Mouse (Mus musculus) brain, adult 2 months (tissue): ENCODE results near the gene Il17rd.

ENCODE experiments used
- DNase-seq: peaks from one replicate; pipeline ENCODE4 v3.0.0; 2011; ENCODE audit warnings: low read depth, low spot score

The Il17rd gene

DNA sequence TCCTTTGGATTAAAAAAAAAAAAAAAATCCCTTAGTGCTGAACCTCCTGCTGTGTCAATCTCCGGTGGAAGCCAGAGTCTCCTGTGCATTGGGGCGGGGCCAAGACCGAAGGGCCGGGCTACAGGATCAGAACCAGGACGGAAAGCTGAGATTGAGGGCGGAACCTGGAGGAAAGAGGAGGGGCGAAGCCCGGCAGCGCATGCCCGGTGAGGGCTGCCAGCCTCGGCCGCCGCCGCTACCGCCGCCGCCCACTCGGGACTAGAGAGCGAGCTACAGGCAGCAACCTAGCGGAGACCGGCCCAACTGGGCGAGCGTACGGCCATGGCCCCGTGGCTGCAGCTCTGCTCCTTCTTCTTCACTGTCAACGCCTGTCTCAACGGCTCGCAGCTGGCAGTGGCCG, at the start of gene Il17rd:
Gene Il17rd, plus strand, starts transcription at position 159 of the 400 bp plus-strand sequence.
- DNase-seq = peak; percentile 90

- no peak for DNase-seq
These were observed 47.1 kb upstream of the Il17rd start for GRCm38 (mm10) chr14:26991622-26992021.

GRCm38 (mm10) chr14:26993427-26993826, 45.3 kb upstream of the Il17rd start:
- no peak for DNase-seq

DNA sequence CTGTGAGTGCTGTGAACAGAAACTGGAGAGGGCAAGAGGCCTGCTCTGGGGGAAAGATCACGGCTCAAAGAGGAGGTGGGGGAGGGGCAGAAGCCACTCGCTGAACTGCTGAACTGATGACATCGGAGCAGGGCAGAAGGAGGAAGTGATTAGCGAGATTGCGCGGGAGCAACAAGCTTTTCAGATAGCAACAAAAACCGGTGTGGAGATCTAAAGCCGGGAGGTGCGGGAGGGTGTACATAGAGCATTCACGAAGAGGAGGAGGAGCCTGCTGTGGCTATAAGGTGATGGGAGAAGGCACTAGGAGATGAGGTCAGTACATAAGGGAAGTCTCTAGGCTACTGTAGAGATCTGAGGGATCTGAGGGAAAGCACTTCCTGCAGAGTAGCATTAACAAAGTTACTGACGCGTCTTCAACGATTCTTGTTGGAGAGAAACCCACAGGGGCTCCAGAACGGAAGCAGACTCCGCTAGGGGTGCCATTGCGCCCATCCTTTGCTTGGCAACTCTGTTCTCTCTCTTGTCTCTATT, 44.5 kb upstream of the Il17rd start, which contains the start of gene Hesx1:
Gene Hesx1, plus strand, starts transcription at position 206 of the 531 bp plus-strand sequence.
- peak; percentile 28 for DNase-seq

- DNase-seq = no peak
These were observed 42.5 kb upstream of the Il17rd start for GRCm38 (mm10) chr14:26996257-26996656.

GRCm38 (mm10) chr14:27000386-27000785, 38.4 kb upstream of the Il17rd start:
- no peak for DNase-seq

DNA sequence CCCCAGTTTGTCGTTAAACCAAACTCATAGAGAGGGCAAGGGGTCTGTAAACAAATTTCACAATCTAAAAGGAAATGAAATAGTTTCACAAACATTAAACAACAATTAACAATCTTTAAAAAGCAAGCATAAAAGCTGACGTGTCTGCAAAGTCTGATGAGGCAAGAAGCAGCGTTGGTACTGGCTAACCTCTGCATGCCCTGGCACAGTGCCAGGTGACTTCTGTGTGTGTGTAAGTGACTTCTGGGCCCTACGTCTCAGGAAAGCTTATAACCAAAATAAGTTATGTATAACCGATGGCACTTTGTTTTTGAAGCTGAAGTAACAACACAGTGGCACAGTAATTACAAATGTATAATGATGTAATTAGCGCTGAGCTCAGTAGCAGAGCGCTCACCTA, 33.8 kb upstream of the Il17rd start:
- no peak for DNase-seq

- no peak for DNase-seq
These were observed 32.8 kb upstream of the Il17rd start for GRCm38 (mm10) chr14:27005937-27006336.

GRCm38 (mm10) chr14:27011561-27011960, 27.2 kb upstream of the Il17rd start:
- DNase-seq = no peak

- DNase-seq = no peak
These were observed 25.1 kb upstream of the Il17rd start for GRCm38 (mm10) chr14:27013658-27014057.

DNA sequence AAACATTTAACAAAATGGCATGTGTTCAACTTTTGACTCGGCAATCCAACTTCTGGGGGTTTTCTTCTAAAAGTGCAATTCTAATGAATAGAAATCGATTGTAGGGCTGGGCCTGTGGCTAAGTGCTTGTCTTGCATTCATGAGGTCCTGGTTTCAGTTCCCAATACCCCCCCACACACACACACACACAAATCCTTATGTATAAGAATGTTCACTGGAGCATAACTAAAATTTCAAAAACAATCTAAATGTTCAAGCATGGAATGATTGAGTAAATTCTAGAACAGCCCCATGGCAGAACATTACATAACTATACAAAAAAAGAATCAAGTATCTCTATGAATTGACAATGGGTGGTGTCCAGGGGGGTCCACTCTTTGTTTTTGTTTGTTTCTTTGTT, 20.8 kb upstream of the Il17rd start:
- DNase-seq = no peak

DNA sequence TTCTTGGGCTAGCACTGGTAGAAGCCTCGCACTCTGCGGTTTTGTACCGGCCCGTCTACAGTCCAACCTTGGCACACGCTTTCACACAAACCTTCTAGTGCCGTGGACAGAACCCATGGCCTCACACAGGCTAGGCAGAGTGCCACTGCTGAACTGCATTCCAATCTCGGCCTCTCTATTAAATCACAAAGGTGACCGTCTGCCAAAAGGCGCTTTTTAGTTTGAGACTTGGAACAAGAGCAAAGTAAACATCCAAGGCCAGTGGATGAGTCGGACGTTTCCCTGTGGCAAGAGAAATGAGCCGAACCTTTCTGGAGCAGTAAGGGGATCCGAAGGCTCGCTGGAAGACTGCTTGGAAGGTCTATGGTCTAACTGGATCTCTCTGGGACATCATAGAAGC, 18.9 kb upstream of the Il17rd start:
- no peak for DNase-seq

DNA sequence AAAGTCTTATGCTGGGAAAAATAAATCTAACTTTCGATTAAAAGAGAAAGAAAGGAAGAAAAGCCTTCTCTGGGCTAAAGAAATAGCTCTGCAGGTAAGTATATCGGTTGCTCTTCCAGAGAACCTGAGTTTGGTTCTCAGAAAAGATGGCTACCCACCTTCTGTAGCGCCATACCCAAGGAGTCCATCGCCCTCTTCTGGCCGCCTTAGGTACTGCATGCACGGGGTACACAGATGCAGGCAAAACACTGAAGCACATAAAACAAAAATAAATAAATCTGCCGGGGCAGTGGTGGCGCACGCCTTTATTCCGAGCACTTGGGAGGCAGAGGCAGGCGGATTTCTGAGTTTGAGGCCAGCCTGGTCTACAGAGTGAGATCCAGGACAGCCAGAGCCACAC, 15.9 kb upstream of the Il17rd start:
- DNase-seq = peak; percentile 27

- DNase-seq = no peak
These were observed 14.1 kb upstream of the Il17rd start for GRCm38 (mm10) chr14:27024664-27025063.

GRCm38 (mm10) chr14:27029771-27030173, 9.0 kb upstream of the Il17rd start:
- peak; percentile 93 for DNase-seq

GRCm38 (mm10) chr14:27031142-27031541, 7.6 kb upstream of the Il17rd start:
- peak; percentile 36 for DNase-seq

DNA sequence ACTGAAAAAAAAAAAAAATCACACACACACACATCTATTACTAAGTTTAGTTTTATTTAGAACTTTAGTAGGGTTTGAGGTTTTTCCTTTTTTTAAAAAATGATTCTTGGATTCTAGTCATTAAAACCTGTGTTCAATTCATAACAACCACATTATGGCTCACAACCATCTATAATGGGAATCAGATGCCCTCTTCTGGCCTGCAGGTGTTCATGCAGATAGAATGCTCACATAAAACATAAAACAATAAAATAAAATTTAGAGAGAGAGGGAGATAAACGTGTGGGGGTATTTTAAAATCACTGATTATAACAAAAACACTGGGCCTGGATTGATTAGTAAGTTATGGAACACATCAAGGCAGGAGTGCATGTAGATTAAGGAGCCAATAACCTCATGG, 1.2 kb upstream of the Il17rd start:
- DNase-seq = no peak

DNA sequence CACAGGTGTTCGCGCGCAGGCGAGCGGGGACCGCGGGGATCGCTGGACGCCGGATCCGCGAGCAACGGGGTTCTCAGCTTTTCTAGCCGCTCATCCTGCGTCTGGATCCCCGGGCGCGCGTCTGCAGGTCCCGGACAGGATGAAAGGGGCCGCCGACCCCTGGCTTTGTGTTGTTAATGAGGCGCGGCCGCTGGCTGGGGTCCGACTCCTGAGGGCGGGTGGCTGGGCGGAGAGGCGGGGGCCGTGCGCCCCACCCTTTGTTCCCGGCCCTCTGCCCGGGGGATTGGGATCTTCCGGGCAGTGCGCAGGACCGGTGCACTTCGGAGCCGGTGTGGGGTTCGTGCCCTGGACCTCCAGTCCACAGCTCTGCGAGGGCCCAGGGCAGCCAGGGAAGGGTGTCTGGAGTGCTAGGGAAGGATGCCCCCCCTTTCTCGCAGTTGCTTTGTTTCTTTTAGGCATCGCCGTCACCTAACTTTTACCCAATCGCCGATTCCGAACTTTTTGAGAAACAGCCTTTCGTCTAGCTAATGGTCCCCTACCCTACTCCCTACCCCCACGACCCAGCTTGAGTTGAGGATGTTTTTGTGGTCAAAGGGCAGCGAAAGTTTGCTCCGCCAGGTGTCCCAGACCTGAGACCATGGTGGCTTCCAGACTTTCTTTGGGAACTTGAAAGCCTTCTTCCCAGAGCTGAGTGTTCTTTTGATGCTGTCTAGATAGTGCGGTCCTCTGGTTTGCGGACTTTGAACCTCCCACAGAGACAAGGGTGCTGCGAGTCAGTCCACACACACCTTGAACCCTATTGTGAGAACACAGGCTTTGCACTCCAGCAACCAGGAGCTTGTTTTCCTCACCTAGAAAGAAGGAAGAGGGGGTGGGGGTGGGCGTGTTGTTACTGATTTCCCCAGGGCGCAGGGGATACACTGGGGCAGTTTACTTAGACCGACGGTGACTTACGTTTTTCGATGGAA, 824 bp downstream of the Il17rd start:
- DNase-seq = no peak

GRCm38 (mm10) chr14:27040451-27040850, 1.7 kb downstream of the Il17rd start:
- DNase-seq = no peak

DNA sequence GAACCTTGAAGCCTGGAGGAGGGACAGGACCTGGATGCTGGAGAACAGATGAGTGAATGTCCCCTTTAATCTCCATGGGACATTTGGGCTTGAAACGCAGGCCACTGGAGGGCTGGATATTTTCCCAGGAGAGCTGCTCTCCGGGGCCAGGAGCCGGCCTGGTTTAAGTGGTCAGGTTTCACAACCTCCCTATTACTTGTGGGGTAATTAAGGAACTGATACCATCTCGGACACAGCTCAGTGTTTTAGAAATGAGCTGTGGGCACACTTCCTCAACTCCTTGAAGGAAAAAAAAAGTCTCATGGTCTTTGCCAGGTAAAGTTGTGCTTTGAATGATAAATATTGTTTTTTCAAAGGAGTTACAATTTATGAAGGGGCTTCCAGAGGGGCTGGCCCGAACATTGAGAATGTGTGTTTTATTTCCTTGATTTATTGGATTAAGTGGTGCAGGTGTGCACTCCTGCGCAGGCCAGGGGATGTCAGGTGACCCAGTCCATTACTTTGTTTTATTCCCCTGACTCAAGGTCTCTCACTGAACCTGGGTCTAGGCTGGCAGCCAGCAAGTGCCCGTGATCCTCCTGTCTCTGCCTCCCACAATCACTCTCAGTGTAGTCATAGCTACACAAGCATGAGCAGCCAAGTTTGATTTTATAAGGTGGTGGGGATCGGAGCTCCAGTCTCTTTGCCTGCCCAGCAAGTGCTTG, 3.7 kb downstream of the Il17rd start:
- peak; percentile 20 for DNase-seq

DNA sequence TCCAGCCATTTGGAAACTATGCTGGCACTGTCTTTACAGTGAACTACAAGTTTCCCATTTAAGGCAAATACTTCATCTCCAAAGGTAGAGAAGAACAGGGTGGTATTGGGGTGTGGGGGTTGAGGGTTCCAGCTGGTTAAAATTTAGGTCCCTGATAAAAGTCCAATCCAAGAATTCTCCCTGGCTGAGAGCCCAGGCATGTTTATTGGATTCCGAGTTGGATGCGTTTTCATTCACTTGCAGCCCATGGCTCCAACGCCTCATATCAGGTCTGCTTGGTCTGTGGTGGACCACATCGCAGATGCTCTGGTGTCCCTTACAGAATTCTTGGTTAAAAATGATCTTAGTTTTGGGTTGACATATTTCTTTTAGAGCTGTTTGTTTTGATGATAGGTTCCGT, 4.7 kb downstream of the Il17rd start:
- DNase-seq = no peak

GRCm38 (mm10) chr14:27044221-27044966, 5.7 kb downstream of the Il17rd start:
- DNase-seq = no peak
